Mouse (Mus musculus) subcutaneous adipose tissue, adult 2 months (tissue): ENCODE measurements around the gene Anxa11. TPM values are rescaled to one million over a fixed set of nuclear protein-coding genes. Genes with fewer than 3 reads are reported as not detected.

ENCODE experiments used
- polyA plus RNA-seq: library from polyadenylated mRNA; depleted of rRNA; stranded (reverse); fragments of >200 nt; gene quantifications from 2 replicates; pipeline ENCODE4 v1.2.3, GENCODE M21; 2012; ENCODE audit warnings: low replicate concordance; rRNA removed

Anxa11 gene
- polyA plus RNA-seq = 75.0 and 121 TPM in 2 replicates

GRCm38 (mm10) chr14:25841991-25842687, at the start of gene Anxa11:
TSS of gene Anxa11 (plus strand) at chr14:25842156.

DNA sequence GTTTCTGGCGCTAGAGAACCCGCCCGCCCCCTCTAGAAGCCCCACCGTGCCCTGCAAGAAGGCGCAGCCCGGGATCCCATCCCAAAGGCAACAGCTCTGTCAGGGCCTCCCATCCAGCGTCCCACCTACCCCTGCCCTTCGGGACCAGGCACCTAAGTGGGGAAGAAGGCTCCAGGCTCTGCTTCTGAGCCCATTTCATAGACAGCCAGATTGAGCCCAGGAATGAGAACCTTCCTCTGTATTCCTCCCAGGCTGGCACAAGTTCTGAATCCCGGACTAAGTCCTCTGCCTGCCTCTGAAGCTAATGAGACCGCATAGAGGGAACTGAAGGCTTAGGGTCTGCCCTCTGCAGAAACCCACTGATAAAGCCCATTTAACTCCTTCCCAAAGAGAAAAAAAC, 61.0 kb downstream of the Anxa11 start, which contains the start of gene Plac9a:
TSS of gene Plac9a (minus strand) at position 101 of the 400 bp plus-strand sequence.

GRCm38 (mm10) chr14:25927562-25927881, 85.6 kb downstream of the Anxa11 start, which contains the start of gene Tmem254a:
TSS of gene Tmem254a (minus strand) at chr14:25927672.

Other genes with a start within 250 kb of the Anxa11 start
- 46.3 and 54.7 TPM in 2 replicates for gene Ppif, start 148.0 kb upstream of the Anxa11 start, polyA plus RNA-seq
- gene Zcchc24, start 73.1 kb upstream of the Anxa11 start, polyA plus RNA-seq = 98.8 and 137 TPM in 2 replicates
- gene Plac9a, start 60.9 kb downstream of the Anxa11 start, polyA plus RNA-seq = 8.3 and 11.2 TPM in 2 replicates
- gene Tmem254a, start 85.5 kb downstream of the Anxa11 start, polyA plus RNA-seq = 9.6 and 10.5 TPM in 2 replicates
- gene Cphx1, start 96.1 kb downstream of the Anxa11 start, polyA plus RNA-seq = not detected in 2 replicates
- 0.50 and 2.1 TPM in 2 replicates for gene Duxbl1, start 136.4 kb downstream of the Anxa11 start, polyA plus RNA-seq
- 541 and 599 TPM in 2 replicates for gene Gm9780, start 200.6 kb downstream of the Anxa11 start, polyA plus RNA-seq
- gene Tmem254c, start 225.2 kb downstream of the Anxa11 start, polyA plus RNA-seq = 45.4 and 71.4 TPM in 2 replicates
- gene Cphx2, start 239.4 kb downstream of the Anxa11 start, polyA plus RNA-seq = not detected in 2 replicates
- not detected in 2 replicates for gene Cphx3, start 240.1 kb downstream of the Anxa11 start, polyA plus RNA-seq